Mouse (Mus musculus) neural tube, embryonic 12.5 days (tissue): ENCODE data around the gene Kpna6. TPM values are rescaled to one million over a fixed set of nuclear protein-coding genes. Genes with fewer than 3 reads are reported as not detected.
A peak's percentile ranks its signal among the peaks of the same experiment; 100 is the strongest.
"Not testable (repeated sequence)": the region's sequence is repeated elsewhere in the genome, so short reads cannot be mapped to it uniquely, and the experiment has no call there.

Source experiments
- ATAC-seq: fragments of 200-750 bp; cut with Nextera tagmentation; 2 replicates; pipeline ENCODE4 v1.8.0; 2017; ENCODE audit warnings: low read depth, mild to moderate bottlenecking, moderate TSS enrichment, moderate library complexity; ENCODE audit not compliant: low FRiP score
- H3K27ac ChIP-seq: fragments of 300-500 bp; sonication (generic); 2 replicates; pipeline ENCODE4 v1.5.1; 2016
- H3K27me3 ChIP-seq: fragments of 300-500 bp; sonication (generic); replicated peaks from 2 replicates; pipeline ENCODE4 v1.6.1; 2016; ENCODE audit warnings: mild to moderate bottlenecking
- H3K36me3 ChIP-seq: fragments of 300-500 bp; sonication (generic); 2 replicates; pipeline ENCODE4 v1.6.1; 2016; ENCODE audit warnings: mild to moderate bottlenecking
- H3K4me1 ChIP-seq: fragments of 300-500 bp; sonication (generic); 2 replicates; pipeline ENCODE4 v1.6.1; 2016
- H3K4me2 ChIP-seq: fragments of 300-500 bp; sonication (generic); replicated peaks from 2 replicates; pipeline ENCODE4 v1.6.1; 2016; ENCODE audit warnings: mild to moderate bottlenecking
- H3K4me3 ChIP-seq: fragments of 300-500 bp; sonication (generic); 2 replicates; pipeline ENCODE4 v1.5.1; 2016
- H3K9ac ChIP-seq: fragments of 300-500 bp; sonication (generic); 2 replicates; pipeline ENCODE4 v1.6.1; 2016; ENCODE audit warnings: mild to moderate bottlenecking
- H3K9me3 ChIP-seq: fragments of 300-500 bp; sonication (generic); 2 replicates; pipeline ENCODE4 v1.6.1; 2016; ENCODE audit warnings: mild to moderate bottlenecking
- WGBS: fragments of 180-500 bp; shearing (Covaris S2); methylation state at CpG from one replicate; pipeline ENCODE4 v1.1.7; 2016; 5-methylcytosine and 5-hydroxymethylcytosine counted together
- polyA plus RNA-seq: library from polyadenylated mRNA; unstranded; fragments of >200 nt; fragmentation: Nextera tagmentation; extraction: Ambion mirVana; gene quantifications from 2 replicates; pipeline ENCODE4 v1.2.1, GENCODE M21; 2016

The Kpna6 gene
- polyA plus RNA-seq = 16.3 and 16.6 TPM in 2 replicates

GRCm38 (mm10) chr4:129672083-129672877 lies at the start of gene Kpna6:
Gene Kpna6 (minus strand): TSS chr4:129672767.
- H3K4me3 ChIP-seq = peak within 1 kb of the TSS; percentile 99
- peak within 1 kb of the TSS; percentile 86 for H3K27ac ChIP-seq
- peaks cover 20% of the 10 kb centered on the region for H3K36me3 ChIP-seq
- no peaks in the 10 kb centered on the region for H3K9me3 ChIP-seq
- H3K4me2 ChIP-seq = peak within 1 kb of the TSS; percentile 88
- H3K27me3 ChIP-seq = no peaks in the 10 kb centered on the region
- peak; percentile 92 for ATAC-seq
- H3K4me1 ChIP-seq = peaks cover 8% of the 10 kb centered on the region
- H3K9ac ChIP-seq = peak within 1 kb of the TSS; percentile 93
- under 1% methylated on average over 65 of the region's 65 CpGs for WGBS

- no peak overlapping the region for H3K27ac ChIP-seq
- no peaks in the 10 kb centered on the region for H3K4me1 ChIP-seq
- no peak overlapping the region for H3K4me2 ChIP-seq
- H3K27me3 ChIP-seq = no peaks in the 10 kb centered on the region
- no peak overlapping the region for H3K9ac ChIP-seq
- WGBS = 93% methylated on average over 9 of the region's 9 CpGs
- peaks cover 83% of the 10 kb centered on the region for H3K36me3 ChIP-seq
- H3K9me3 ChIP-seq = no peaks in the 10 kb centered on the region
- no peak for ATAC-seq
- no peak overlapping the region for H3K4me3 ChIP-seq
Measured at GRCm38 (mm10) chr4:129716310-129716709, 43.7 kb upstream of the Kpna6 start.

- Histone ChIP-seq H3K27me3 (no peaks in the 10 kb centered on the region), H3K4me3 (no peak overlapping the region), H3K4me2 (no peak overlapping the region; the same call in 1 of the 2 replicates), H3K27ac (peak overlapping the region; percentile 66), H3K4me1 (peaks cover 11% of the 10 kb centered on the region), H3K9me3 (no peaks in the 10 kb centered on the region), H3K9ac (no peak overlapping the region), H3K36me3 (peaks cover 87% of the 10 kb centered on the region)
- ATAC-seq = no peak; the same call in 1 of the 2 replicates
- 62% methylated on average over 8 of the region's 8 CpGs for WGBS
Measured at GRCm38 (mm10) chr4:129709486-129710129, 37.0 kb upstream of the Kpna6 start.

GRCm38 (mm10) chr4:129706750-129707149 lies 34.2 kb upstream of the Kpna6 start:
- ATAC-seq = no peak
- Histone ChIP-seq H3K4me3 (no peak overlapping the region), H3K9me3 (no peaks in the 10 kb centered on the region), H3K27ac (no peak overlapping the region), H3K4me2 (no peak overlapping the region), H3K4me1 (peaks cover 29% of the 10 kb centered on the region), H3K27me3 (no peaks in the 10 kb centered on the region), H3K9ac (no peak overlapping the region), H3K36me3 (peaks cover 78% of the 10 kb centered on the region)
- 60% methylated on average over 3 of the region's 3 CpGs for WGBS

- 19% methylated on average over 11 of the region's 11 CpGs for WGBS
- Histone ChIP-seq H3K9me3 (no peaks in the 10 kb centered on the region), H3K4me3 (no peak overlapping the region), H3K36me3 (peaks cover 38% of the 10 kb centered on the region), H3K27me3 (no peaks in the 10 kb centered on the region), H3K4me2 (peak overlapping the region; percentile 26), H3K4me1 (peaks cover 20% of the 10 kb centered on the region), H3K27ac (peak overlapping the region; percentile 60; the same call in 1 of the 2 replicates), H3K9ac (no peak overlapping the region)
- ATAC-seq = peak; percentile 94
Measured at GRCm38 (mm10) chr4:129702454-129702853, 29.9 kb upstream of the Kpna6 start.

GRCm38 (mm10) chr4:129701503-129702377 lies 29.2 kb upstream of the Kpna6 start:
- no peaks in the 10 kb centered on the region for H3K27me3 ChIP-seq
- no peak overlapping the region for H3K4me3 ChIP-seq
- 0 out of 2 replicates have a peak, but pooled peaks have one; percentile 12 for ATAC-seq
- H3K9me3 ChIP-seq = no peaks in the 10 kb centered on the region
- peaks cover 35% of the 10 kb centered on the region for H3K36me3 ChIP-seq
- H3K4me1 ChIP-seq = peaks cover 20% of the 10 kb centered on the region
- peak overlapping the region; percentile 60 for H3K27ac ChIP-seq
- H3K9ac ChIP-seq = no peak overlapping the region
- 57% methylated on average over 17 of the region's 17 CpGs for WGBS
- peak overlapping the region; percentile 26 for H3K4me2 ChIP-seq

GRCm38 (mm10) chr4:129700661-129701060 lies 28.1 kb upstream of the Kpna6 start:
- 94% methylated on average over 6 of the region's 6 CpGs for WGBS
- H3K27ac ChIP-seq = not testable (repeated sequence)
- H3K36me3 ChIP-seq = peaks cover 25% of the 10 kb centered on the region

GRCm38 (mm10) chr4:129700216-129700615 lies 27.6 kb upstream of the Kpna6 start:
- Histone ChIP-seq H3K27me3 (no peaks in the 10 kb centered on the region), H3K9ac (no peak overlapping the region), H3K4me1 (peaks cover 26% of the 10 kb centered on the region), H3K4me3 (no peak overlapping the region), H3K27ac (no peak overlapping the region), H3K4me2 (no peak overlapping the region), H3K9me3 (no peaks in the 10 kb centered on the region), H3K36me3 (peaks cover 20% of the 10 kb centered on the region)
- 92% methylated on average over 1 of the region's 1 CpGs for WGBS
- no peak for ATAC-seq

More at GRCm38 (mm10) chr4:129700661-129701060, 28.1 kb upstream of the Kpna6 start:
- not testable (repeated sequence) for ATAC-seq, H3K9ac ChIP-seq, H3K4me3 ChIP-seq, H3K9me3 ChIP-seq, H3K4me2 ChIP-seq, H3K27me3 ChIP-seq
- peaks cover 22% of the 10 kb centered on the region for H3K4me1 ChIP-seq

- ATAC-seq = no peak
- WGBS = 84% methylated on average over 7 of the region's 7 CpGs
- Histone ChIP-seq H3K4me1 (peaks cover 13% of the 10 kb centered on the region), H3K4me3 (no peak overlapping the region; the same call in 1 of the 2 replicates), H3K36me3 (peaks cover 21% of the 10 kb centered on the region), H3K27ac (peak overlapping the region; percentile 96; the same call in 1 of the 2 replicates), H3K9me3 (no peaks in the 10 kb centered on the region), H3K4me2 (peak overlapping the region; percentile 66), H3K9ac (peak overlapping the region; percentile 78), H3K27me3 (no peaks in the 10 kb centered on the region)
Measured at GRCm38 (mm10) chr4:129697191-129697590, 24.6 kb upstream of the Kpna6 start.

GRCm38 (mm10) chr4:129696158-129696985 lies 23.8 kb upstream of the Kpna6 start, which contains the start of gene Tmem39b:
Gene Tmem39b (minus strand): TSS chr4:129696838.
- under 1% methylated on average over 57 of the region's 57 CpGs for WGBS
- H3K9me3 ChIP-seq = no peaks in the 10 kb centered on the region
- peak within 1 kb of the TSS; percentile 96 for H3K27ac ChIP-seq
- peaks cover 7% of the 10 kb centered on the region for H3K4me1 ChIP-seq
- peak within 1 kb of the TSS; percentile 78 for H3K9ac ChIP-seq
- peak within 1 kb of the TSS; percentile 66 for H3K4me2 ChIP-seq
- ATAC-seq = peak; percentile 88
- peaks cover 29% of the 10 kb centered on the region for H3K36me3 ChIP-seq
- H3K27me3 ChIP-seq = no peaks in the 10 kb centered on the region
- peak within 1 kb of the TSS; percentile 72 for H3K4me3 ChIP-seq

GRCm38 (mm10) chr4:129695815-129696157 lies 23.2 kb upstream of the Kpna6 start:
- Histone ChIP-seq H3K27me3 (no peaks in the 10 kb centered on the region), H3K4me3 (peak overlapping the region; percentile 72), H3K4me2 (peak overlapping the region; percentile 66), H3K27ac (peak overlapping the region; percentile 96; the same call in 1 of the 2 replicates), H3K36me3 (peaks cover 35% of the 10 kb centered on the region), H3K9ac (peak overlapping the region; percentile 78), H3K4me1 (peaks cover 7% of the 10 kb centered on the region), H3K9me3 (no peaks in the 10 kb centered on the region)
- ATAC-seq = no peak
- 28% methylated on average over 6 of the region's 6 CpGs for WGBS
